Mouse (Mus musculus) cerebellum, adult 2 months (tissue): ENCODE data around the gene Kdf1.

Experiments
- CTCF ChIP-seq: fragments of 200-500 bp; IDR thresholded peaks from 2 replicates; pipeline ENCODE4 v1.5.1; 2011; ENCODE audit warnings: low read depth, mild to moderate bottlenecking, control low read depth, low read length, moderate library complexity, borderline replicate concordance; ENCODE audit not compliant: insufficient read depth
- POLR2A ChIP-seq: fragments of 200-500 bp; IDR thresholded peaks from 2 replicates; pipeline ENCODE4 v1.6.1; 2011; ENCODE audit warnings: low read length, control low read depth, borderline replicate concordance; ENCODE audit not compliant: insufficient read depth

DNA sequence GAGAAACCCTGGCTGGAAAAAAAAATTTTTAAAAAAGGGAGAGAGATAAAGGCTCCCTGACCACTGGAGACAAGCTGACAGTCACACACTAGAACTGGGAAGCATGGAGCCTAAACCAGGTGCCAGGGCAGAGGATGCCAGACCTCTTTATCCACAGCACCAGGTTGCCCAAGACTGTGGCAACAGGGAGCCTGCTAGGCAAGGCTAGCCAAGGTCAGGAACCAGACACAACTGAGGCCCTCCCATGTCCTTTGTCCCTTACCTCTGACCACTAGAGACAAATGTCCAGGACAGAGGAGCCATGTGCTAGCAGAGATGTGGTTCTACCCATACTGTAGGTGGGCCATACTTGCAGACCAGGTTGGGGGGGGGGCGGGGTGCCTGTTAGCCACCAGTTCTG, 33.3 kb downstream of the Kdf1 start:
- TF ChIP-seq CTCF (no peak), POLR2A (no peak)
